Mouse (Mus musculus): ENCODE data around the gene Rcvrn.

Gene Rcvrn

DNA sequence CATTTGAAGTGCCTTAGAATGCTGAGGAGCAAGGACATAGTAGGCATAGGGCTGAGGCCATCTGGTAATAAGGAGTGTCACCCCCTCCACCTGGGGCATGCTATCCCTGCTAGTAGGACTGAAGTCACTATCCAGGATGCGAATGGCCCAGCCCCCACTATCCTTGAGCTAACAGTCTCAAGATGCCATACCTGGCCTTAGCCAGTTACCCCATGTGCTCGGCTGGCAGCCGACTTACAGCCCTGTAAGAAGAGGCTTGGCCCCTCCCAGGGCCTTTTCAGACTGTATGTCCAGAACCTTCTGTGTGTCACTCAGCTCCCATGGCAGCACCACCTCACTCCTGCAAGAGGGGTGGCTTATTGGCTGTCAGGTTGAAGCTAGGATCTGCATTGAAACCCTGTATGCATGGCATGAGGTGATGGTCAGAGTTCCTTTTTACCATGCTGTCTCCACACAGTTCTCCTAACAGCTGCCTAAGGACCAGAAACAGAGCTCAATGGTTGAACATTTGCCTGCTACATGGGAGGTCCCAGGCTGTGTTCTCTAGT is 26.6 kb upstream of the Rcvrn start:
- no peak for DNase-seq (ENCODE audit: extremely low read depth, insufficient read length, low spot score)

DNA sequence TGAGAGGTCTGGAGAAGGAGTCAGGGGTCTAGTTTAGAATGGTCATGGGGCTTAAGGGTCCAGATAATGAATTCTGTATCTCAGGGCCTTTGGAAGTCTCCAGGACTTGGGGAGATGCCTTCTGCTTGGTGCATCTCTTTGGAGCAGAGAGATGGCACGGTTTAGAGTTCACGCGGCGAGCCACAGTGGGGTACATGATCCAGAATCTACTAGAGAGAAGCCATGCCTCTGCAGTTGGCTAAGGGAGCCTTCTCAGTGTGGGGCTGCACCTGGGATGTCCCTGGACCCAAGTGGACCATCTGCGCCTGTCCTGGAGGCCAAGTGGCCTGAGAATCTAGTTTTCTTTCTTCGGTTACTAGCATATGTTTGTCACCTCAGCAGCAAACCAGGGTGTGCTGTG is 25.1 kb upstream of the Rcvrn start:
- no peak for DNase-seq (ENCODE audit: extremely low read depth, insufficient read length, low spot score)

DNA sequence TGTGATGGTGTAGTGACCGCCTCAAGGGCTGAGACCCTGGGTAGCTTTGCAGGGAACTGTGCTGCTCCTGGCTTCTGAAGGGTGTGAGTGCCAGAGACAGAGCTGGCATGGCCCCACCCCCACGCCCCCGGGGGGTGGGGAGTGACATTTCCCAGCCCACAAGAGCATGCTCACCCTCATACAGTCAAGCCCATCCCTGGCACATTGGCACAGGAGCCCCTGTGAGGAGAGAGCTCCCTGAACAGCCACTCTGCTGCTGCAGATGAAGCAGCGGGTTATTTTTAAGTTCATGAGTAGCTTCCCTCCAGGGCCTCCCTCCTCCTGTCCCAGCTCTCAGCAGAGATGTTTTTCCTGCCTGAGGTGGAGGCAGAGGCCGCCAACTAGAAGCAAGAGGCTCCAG is 23.0 kb upstream of the Rcvrn start:
- no peak for DNase-seq (ENCODE audit: extremely low read depth, insufficient read length, low spot score)

DNA sequence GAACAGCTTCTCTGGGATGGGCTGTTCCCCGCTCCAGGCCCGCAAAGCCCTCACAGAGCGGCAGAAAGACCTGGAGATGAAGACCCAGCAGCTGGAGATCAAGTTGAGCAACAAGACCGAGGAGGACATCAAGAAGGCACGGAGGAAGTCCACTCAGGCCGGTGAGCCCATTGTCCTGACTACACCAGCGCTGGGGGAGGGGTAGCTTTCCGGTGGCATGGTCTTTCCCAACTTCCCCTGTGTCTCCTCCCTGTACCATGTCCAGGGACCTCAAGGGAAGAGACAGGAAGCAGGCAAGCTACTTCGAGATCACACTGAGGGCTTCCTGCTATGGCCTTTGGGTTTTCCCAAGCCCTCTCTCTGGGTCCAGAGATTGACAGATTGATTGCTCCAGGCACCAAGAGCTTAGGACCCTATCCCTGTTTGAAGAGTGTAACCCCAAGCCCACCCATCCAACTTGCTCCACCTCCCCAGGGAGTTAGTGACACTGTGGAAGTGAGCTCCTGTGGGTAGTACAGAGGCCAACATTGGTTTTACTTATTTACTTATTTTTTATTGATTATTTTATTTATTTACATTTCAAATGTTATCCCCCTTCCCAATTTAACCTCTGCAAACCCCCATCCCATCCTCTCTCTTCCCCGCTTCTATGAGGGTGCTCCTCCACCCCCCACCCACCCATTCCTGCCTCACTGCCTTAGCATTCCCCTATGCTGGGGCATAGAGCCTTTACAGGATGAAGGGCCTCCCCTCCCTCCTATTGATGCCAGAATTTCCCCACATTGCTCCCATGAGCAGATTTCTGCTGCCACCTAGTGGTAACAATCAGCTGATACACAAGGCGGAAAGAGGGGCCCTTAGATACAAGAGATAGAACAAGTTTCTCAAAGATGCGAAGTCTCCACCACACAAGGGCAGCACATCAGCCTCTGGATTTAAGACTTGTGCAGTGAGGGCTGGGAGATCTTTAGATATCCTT is 19.3 kb upstream of the Rcvrn start:
- DNase-seq (ENCODE audit: extremely low read depth, insufficient read length, low spot score): no peak

DNA sequence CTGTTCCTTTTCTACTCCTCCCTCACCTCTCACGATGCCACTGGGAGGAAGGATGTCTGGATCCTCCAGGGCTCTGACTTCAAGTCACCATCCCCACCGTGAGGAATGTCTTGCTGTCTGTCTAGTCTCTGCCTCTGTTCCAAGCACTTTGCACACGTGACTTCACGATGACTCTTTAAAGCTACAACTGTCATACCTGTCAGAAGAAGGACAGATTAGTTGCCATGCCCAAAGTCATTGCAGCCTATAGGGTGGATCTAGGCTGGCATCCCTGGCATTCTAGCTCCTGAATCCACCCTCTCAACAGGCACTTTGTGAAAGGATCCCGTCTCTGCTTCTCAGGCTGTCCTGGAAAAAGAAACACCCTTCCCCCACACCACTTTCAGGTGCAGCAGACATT is 15.8 kb upstream of the Rcvrn start:
- no peak for DNase-seq (ENCODE audit: extremely low read depth, insufficient read length, low spot score)

DNA sequence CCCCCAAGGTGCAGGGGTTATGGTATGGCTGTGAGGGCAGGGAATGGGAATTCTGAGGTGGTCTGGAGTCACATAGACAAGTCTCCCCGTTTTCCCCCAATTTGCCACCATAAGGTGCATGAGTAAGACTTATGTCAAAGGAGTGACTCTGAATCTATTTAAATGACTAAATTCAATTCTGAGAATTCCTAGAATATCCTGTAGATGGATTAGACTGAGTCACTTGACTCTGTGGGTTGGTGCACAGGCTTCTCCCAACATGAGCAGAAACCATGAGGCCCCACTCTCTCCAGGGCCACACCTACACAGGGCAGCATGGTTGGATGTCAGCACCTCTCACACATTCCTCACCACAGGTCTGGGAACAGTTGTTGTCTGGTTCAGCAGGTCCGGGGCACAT is 15.2 kb upstream of the Rcvrn start:
- DNase-seq (ENCODE audit: extremely low read depth, insufficient read length, low spot score): no peak

DNA sequence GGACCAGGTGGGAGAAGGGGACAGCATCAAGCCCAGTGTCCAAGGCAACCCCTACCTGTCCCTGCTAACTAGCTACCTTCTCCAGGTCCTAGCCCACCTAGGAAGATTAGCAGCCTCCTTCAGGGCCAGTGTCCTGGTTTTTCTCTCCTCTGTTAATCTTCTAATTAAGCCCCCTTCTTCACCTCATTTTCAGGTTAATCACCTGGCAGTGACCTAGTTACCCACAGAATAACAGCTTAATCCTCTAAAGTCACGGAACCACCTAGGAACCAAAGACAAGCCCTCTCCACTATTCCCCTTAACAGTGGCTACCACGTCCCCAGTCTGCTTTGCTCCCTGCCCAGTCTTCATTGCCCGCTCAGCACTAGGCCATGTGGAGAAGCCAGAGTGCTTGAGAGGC is 13.3 kb upstream of the Rcvrn start:
- no peak for DNase-seq (ENCODE audit: extremely low read depth, insufficient read length, low spot score)

DNA sequence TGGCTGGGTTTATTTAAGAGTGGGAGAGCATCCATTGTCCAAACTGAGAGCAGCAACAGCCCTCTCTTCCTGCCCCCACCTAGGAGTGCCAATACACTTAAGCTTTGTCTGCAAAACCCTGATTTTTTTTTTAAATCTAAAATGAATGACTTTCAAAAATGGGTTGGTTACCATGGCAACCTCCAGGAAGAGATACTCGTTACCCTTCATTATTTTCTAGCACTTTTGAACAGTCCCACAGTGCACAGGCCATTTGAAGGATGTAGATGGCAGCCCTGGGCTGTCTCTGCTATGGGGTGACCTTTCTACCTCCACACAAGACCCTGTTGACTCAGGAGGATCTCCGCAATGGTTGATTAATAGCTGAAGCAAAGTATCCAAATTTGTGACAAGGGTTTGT is 9.0 kb upstream of the Rcvrn start:
- DNase-seq (ENCODE audit: extremely low read depth, insufficient read length, low spot score): no peak

DNA sequence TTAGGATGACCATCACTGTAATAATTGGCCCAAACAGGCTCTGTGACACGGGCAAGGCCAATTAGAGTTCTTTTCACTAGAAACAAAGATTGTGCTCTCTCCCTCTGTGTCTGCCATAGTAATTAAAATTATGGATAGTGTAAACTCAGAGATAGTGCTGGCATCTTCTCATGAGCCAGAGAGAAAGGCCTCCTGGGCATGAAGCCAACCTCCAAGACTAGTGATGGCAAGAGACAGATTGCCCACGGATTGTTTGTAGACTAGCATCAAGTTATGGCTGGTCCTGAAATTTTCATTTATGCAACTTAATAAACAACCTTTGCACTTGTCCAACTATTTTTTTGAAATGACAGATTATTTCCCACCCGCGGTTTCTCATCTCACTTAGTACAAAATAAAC is 17.9 kb downstream of the Rcvrn start:
- no peak for DNase-seq (ENCODE audit: extremely low read depth, insufficient read length, low spot score)

DNA sequence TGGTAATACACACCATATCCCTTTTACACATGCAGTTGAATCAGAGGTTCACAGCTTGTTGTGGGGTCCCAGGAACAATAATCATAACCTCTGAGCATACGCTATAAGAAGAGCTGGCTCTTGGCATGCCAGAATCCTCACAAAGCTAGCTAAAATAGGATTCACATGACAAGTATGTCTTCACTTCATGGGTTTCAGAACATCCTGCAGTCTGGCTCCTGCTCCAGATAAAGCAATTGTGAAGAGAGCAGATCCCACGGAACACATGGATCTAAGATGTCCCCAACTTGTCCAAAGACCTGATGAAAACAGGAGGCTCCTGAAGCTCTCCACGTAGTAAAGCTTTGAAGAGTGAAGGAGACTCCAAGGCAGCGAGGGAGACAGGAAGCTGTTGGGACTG is 20.3 kb downstream of the Rcvrn start:
- no peak for DNase-seq (ENCODE audit: extremely low read depth, insufficient read length, low spot score)

DNA sequence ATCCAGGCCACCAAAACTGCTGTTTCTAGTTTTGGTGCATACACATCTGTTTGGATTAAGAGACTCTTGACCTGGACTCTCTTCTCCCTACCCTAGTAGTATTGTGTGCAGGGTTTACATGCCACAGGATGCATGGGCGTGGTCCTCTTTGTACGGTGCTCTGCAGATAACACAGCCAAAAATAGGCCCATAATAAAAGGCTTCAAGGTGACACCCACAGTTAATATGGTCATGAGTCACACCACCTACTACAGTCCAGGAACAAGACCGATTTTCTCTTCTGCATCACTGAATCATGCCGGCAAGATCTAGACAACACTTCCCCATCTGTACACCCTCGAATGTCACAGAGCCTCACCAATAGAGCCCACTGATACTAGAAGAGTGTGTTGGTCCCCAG is 26.4 kb downstream of the Rcvrn start:
- DNase-seq (ENCODE audit: extremely low read depth, insufficient read length, low spot score): no peak

DNA sequence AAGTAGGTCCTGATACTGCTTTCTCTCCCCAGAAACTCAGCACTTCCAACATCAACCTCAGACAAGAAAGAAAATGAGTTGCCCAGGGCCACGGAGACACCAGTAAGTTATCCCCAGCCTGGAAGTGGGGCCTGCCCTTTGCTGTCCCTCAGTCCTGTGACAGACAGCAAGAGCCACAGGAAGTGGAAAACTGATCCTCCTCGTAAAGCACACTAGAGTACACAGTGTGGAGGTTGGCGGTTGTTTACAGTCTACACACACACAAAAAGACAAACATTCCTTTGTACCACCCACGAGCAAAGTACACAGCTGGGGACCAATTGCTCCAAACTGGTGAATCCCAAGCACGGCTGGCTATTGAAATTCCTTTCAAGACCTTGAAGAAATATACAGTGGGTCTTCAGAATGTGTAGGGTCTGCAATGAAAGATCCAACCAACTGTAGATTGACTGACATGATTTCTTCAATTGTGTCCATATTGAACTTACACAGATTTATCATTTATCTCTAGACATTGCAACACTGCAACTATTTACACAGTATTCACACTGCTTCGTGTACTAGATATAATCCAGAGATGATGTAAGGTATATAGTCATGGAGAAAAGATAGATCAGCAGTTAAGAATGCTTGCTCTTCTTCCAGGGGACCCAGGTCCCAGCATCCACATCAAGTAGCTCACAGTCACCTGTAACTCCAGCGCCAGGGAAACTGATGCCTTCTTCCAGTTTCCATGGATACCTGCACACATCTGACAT is 27.5 kb downstream of the Rcvrn start:
- no peak for DNase-seq (ENCODE audit: extremely low read depth, insufficient read length, low spot score)

DNA sequence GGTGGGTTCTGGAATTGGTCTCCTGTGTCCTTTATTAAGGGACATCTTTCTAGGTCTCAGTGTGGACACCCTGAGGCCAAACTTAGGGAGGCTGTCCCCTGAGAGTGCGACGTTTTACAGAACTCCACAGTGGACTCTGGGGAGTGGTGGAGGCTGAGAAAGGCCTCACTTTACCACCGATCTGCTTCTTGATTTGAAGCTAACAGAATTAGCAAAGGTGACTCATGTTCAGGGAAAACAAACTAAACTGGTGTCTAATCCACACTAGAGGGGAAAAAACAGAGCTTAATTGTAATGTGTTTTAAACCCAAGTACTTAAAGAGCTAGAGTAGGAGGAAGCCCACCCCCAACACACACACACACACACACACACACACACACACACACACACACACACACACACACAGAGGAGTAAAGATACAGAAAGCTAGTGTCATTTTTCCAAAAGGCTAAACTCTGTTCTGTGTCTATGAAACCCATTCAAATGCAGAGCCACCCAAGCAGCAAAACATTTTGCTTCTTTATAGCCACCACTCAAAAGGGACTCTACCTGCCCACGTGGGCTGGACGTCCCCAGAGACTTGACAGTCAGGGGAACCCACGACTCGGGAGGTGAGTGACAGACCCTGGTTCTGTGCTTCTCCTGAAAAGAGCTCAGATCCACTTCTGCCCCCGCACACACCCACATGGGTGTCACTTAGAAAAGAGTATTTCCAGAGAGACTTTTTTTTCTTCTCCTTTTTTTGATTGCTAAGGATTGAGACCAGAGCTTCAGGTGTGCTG is 28.3 kb downstream of the Rcvrn start:
- no peak for DNase-seq (ENCODE audit: extremely low read depth, insufficient read length, low spot score)

DNA sequence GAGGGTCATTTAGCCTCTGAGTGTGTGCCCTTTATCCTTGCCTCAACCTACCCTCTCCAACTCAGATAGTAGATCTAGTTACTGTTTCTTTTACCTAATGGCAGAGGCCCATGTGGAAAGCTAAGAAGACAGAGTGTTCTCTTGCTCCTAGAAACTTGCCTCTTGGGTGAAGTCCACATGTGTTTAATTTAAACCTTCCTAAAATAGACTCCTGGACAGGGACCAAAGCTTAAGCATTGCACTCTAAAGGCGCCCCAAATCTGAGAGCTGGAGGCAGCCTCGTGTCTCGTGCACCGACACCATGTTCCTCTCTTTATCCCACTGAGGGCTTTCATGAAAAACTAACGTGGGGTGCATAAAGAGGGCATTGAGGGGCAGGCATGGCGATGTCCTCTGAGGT is 32.0 kb downstream of the Rcvrn start:
- DNase-seq (ENCODE audit: extremely low read depth, insufficient read length, low spot score): no peak

DNA sequence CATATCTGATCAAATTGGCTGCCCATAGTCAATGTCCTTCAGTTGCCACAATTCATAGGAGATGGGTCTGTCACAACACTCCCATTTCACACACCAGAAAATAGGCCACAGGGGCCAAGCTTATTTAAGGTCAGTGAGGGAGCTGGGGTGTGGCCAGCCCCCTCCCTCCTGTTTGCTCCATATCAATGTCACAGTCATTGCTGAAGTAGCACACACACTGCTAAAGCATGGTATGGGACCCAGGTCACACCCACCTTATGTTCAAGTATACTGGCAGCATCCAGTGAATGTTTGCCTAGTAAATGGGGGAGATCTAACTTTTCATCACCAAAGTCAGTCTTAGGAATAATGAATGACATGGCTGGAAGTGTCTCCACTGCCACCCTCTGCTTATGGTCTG is 33.6 kb downstream of the Rcvrn start:
- no peak for DNase-seq (ENCODE audit: extremely low read depth, insufficient read length, low spot score)

DNA sequence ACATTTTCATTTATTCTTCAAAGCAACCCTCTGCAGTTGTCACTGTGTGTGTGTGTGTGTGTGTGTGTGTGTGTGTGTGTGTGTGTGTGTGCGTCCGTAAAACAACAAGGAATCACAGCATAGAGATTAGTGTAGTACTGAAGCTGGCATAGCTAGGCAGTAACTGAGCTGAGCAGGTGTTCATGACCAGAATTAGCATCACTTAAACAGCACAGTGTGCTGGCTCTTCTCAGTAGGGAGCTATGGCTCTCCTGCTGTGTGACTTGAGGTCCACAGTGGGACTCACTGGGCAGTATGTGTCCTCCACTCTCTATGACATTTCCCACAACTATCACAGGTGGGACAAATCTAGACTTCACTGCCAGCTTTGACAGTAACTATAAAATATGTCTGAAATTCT is 35.9 kb downstream of the Rcvrn start:
- DNase-seq (ENCODE audit: extremely low read depth, insufficient read length, low spot score): no peak

DNA sequence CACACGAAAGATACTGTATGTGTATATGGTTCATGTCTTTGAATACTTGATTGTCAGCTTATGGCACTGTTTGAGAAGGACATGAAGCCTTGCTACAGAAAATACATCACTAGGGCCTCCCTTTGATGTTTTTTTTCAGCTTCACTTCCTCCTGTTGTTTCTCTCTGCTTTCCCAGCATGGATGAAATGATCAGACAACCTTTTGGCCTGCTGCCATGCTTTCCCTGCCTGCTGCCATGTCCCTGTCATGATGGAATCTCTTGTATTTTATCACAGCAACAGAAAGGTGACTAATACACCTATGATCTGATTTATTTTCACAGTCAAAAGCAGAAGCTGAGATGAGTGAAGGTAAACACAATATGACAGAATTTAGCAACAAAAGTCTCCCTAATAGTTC is 38.6 kb downstream of the Rcvrn start:
- no peak for DNase-seq (ENCODE audit: extremely low read depth, insufficient read length, low spot score)

DNA sequence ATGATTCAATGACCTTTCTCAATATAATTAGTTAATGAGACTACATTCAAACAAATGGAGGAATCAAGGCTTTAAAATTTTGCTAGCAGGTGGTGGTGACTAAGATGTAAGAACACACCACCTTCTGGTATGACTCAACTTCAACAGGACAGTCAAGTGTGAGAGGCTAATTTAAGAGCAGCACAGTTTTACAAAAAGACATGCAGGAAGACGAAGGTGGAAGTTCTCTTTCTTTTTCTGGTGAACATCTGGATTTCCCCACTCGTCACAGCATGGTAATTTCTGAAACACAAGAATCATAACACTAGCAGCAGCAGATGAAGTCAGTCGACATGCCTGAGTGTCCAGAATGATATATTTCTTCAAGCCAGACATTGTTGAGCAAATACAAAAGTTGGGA is 39.5 kb downstream of the Rcvrn start:
- no peak for DNase-seq (ENCODE audit: extremely low read depth, insufficient read length, low spot score)

DNA sequence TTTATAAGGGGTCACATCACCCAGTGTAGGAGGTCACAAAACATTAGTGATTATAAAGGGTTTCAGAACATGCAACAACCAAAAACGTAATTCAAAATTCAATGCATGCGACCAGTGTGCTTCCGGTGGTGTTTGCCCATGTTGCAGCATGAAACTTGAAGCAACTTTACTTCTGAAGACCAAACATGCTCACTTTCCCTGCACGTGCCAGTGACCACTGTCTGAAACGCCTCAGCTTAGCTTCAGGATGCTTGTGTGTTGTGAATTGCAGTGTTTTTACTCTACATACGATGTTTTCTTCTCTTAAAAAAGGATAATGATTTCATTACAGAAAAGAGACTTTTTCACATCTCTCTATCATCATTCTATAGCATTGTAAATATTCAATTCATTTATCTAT is 43.2 kb downstream of the Rcvrn start:
- no peak for DNase-seq (ENCODE audit: extremely low read depth, insufficient read length, low spot score)

DNA sequence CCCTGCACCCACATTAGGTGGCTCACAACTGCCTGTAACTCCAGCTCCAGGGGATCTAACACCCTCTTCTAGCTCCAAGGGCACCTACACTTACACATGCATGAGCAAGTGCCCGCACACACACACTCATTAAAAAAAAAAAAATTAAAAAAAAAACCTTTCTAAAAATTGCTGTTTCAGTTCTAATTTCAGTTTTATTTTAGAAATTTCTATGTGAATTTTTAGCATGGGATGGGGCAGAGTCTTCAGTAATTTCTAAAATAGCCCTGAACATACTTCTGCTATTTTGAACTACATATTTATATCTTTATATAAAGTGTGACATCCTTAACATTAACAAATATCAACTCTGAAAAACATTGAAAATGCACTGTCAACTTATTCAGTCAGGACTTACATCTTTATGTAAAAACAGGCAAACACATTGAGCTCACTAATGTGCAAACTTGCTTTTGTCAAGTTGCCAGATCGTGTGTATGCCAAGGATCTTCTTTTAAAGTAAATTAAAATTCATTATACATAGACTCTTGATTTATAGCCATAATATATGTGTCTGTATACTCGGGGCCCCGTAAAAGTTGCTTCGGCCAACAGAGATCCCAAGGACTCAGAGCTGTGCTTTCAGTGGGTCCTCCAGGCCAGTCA is 43.8 kb downstream of the Rcvrn start:
- no peak for DNase-seq (ENCODE audit: extremely low read depth, insufficient read length, low spot score)

DNA sequence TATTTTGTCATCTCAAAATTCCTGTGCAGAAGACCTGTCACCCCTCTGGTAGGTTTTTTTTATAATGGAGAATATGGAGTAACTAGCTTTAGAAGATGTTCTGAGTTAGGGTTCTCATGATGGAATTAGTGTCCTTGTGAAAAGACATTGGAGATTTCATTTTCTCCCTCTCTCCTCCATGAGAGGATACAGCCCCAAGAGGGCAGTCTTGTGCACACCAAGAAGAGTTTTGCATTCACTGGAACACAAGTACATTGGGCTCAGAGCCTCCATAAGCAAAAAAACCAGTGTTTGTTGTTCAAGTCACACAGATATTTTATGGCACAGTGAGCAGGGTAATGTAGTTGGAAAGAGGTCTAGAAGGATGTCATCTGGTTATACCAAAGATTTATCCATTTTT is 46.4 kb downstream of the Rcvrn start:
- no peak for DNase-seq (ENCODE audit: extremely low read depth, insufficient read length, low spot score)
